Mouse (Mus musculus): Measurements from ENCODE around the gene Gcsam. TPM values are rescaled to one million over a fixed set of nuclear protein-coding genes. Genes with fewer than 3 reads are reported as not detected.

Gcsam gene
- 0.14 TPM in 1 of 2 replicates, not detected in the other for polyA plus RNA-seq (2015; fragmentation: Nextera tagmentation; extraction: Ambion mirVana)

DNA sequence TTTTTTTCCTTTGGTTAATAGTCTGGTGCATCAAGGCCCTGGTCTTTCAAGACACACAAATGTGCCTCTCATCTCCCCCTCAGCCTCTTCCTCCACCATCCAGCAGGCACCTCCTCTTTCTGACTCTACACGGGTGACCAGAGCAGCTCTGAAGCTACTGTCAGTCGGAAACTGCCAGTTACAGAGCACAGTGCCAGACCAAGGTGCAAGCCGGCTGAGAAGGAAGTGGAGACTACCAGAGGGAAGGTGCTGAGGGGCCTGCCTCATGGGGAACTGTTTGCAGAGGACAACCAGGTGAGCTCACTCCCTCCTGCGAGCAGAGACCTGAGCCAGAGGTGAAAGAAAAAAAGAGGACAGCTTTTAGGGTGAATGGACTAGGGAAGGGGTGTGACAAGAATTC is at the start of gene Gcsam:
Gcsam (plus strand) TSS at position 114 of the 400 bp plus-strand sequence.
- no peak within 1 kb of the TSS for H3K4me2 ChIP-seq
- no peaks in the 10 kb centered on the region for H3K4me1 ChIP-seq
- H3K27me3 ChIP-seq (replicated peaks) = no peaks in the 10 kb centered on the region
- H3K27ac ChIP-seq (replicated peaks) = no peak within 1 kb of the TSS
- ATAC-seq (ENCODE audit: extremely low read depth, insufficient number of reproducible peaks, low FRiP score, low TSS enrichment) = no peak
- no peak within 1 kb of the TSS for H3K9ac ChIP-seq
- H3K4me3 ChIP-seq = no peak within 1 kb of the TSS
- no peaks in the 10 kb centered on the region for H3K36me3 ChIP-seq
- whole genome bisulfite sequencing = 52% methylated on average over 4 of the region's 4 CpGs
- no peaks in the 10 kb centered on the region for H3K9me3 ChIP-seq

DNA sequence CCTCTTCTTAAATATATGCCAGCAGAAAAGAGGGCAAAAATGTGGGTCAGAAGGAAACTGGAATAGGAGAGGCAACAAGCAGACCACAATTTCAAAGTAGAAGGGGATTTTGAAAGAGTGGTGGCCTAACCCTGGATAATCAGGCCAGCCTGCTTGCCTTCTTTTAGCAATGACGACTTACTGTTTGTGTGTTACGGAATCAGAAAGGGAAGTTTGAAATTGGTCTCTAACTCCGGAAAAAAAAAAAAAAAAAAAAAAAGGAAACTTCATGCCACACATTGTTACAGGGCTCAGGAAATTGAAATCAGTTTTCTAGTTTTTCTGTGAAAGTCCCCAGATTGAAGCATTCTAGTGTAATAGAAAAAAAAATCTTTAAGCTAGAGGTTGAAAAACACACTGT is 48.4 kb upstream of the Gcsam start:
- Histone ChIP-seq H3K4me3 (no peak overlapping the region), H3K27ac (replicated peaks) (no peak overlapping the region), H3K4me1 (no peaks in the 10 kb centered on the region), H3K9me3 (no peaks in the 10 kb centered on the region), H3K27me3 (replicated peaks) (no peaks in the 10 kb centered on the region), H3K36me3 (no peaks in the 10 kb centered on the region), H3K9ac (no peak overlapping the region), H3K4me2 (no peak overlapping the region)
- WGBS = 61% methylated on average over 3 of the region's 3 CpGs
- no peak for ATAC-seq (ENCODE audit: extremely low read depth, insufficient number of reproducible peaks, low FRiP score, low TSS enrichment)

DNA sequence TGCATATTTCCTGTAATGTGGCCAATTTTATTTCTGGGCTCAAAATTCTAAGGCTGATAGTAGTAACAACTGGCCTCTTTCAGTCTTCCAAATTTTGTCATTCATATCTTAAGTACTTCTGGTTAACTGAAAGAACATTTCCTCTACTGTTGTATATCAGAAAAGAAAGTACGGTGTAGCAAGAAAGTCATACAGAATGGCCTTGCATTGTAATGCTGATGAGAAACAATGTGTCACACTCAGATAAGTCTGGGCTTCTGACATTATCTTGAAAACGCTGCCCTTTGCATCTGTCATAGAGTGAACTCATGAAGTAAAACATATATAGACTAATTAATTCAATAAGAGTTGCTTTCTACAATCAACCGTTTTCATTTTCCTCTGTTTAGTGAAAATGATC is 37.9 kb upstream of the Gcsam start:
- Histone ChIP-seq H3K9me3 (no peaks in the 10 kb centered on the region), H3K4me3 (no peak overlapping the region), H3K4me2 (no peak overlapping the region), H3K9ac (no peak overlapping the region), H3K36me3 (no peaks in the 10 kb centered on the region), H3K4me1 (peaks cover 13% of the 10 kb centered on the region), H3K27ac (replicated peaks) (no peak overlapping the region), H3K27me3 (replicated peaks) (no peaks in the 10 kb centered on the region)
- ATAC-seq (ENCODE audit: extremely low read depth, insufficient number of reproducible peaks, low FRiP score, low TSS enrichment) = no peak
- 44% methylated on average over 3 of the region's 3 CpGs for WGBS

DNA sequence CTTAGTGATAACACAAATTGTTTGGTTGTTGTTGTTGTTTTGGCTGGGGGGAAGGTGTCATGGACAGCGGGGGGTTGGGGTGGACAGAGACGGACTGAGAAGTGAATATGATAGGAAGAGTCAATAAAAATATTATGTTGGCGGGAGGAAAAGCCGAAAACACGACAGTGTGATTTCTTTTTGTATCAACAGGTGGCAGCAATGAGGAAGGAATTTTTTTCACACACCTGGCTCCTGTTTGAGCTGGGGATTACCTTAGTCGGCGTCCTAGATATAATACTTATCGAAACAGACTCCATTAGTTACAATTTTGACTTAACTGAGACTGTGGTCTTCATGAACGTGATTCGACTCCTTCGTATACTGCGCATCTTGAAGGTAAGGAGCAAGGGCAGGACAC is 30.3 kb upstream of the Gcsam start:
- no peak for ATAC-seq (ENCODE audit: extremely low read depth, insufficient number of reproducible peaks, low FRiP score, low TSS enrichment)
- Histone ChIP-seq H3K27ac (replicated peaks) (no peak overlapping the region), H3K4me3 (no peak overlapping the region), H3K4me2 (no peak overlapping the region), H3K9me3 (no peaks in the 10 kb centered on the region), H3K9ac (no peak overlapping the region), H3K27me3 (replicated peaks) (no peaks in the 10 kb centered on the region), H3K4me1 (no peaks in the 10 kb centered on the region), H3K36me3 (no peaks in the 10 kb centered on the region)
- WGBS = 44% methylated on average over 12 of the region's 12 CpGs

DNA sequence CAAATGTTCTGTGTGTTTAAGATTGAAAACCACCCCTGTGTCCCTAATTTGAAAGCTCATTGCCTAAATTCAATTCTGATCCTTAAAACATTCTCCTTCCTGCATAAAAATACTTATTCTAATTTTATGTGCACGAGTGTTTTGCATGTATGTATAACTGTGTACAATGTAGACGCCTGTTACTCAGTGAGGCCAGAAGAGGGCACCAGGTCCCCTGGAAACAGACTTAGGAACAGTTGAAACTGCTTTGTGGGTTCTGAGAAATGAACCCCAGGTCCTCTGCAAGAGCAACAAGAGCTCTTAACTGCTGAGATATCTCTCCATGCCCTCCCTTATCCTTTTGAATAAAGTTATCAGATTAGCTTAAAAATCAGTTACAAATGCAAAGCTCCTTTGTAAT is 27.7 kb upstream of the Gcsam start:
- no peak overlapping the region for H3K27ac ChIP-seq (replicated peaks)
- H3K9me3 ChIP-seq = no peaks in the 10 kb centered on the region
- H3K4me3 ChIP-seq = no peak overlapping the region
- 28% methylated on average over 2 of the region's 2 CpGs for WGBS
- no peak for ATAC-seq (ENCODE audit: extremely low read depth, insufficient number of reproducible peaks, low FRiP score, low TSS enrichment)
- no peaks in the 10 kb centered on the region for H3K36me3 ChIP-seq
- H3K9ac ChIP-seq = no peak overlapping the region
- no peak overlapping the region for H3K4me2 ChIP-seq
- H3K27me3 ChIP-seq (replicated peaks) = no peaks in the 10 kb centered on the region
- no peaks in the 10 kb centered on the region for H3K4me1 ChIP-seq

DNA sequence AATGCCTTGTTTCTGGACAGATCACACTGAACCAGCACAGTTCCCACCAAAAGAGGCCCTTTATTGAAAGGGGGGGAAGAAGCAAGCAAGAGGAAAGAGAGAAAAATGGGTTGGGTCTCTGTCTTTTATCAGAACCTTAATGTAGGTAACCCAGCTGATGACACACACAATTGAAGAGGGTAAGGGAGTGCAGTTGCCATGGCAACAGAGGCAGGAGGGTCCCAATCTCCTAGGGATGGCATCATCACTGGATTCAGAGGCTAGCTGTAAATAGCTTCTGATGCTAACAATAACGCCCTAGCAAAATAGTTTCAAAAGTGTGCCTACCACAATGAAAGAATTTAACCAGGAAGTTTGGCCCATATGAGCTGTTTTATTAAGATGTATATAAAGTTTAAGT is 16.5 kb upstream of the Gcsam start:
- H3K9ac ChIP-seq = no peak overlapping the region
- no peak for ATAC-seq (ENCODE audit: extremely low read depth, insufficient number of reproducible peaks, low FRiP score, low TSS enrichment)
- H3K27me3 ChIP-seq (replicated peaks) = no peaks in the 10 kb centered on the region
- no peaks in the 10 kb centered on the region for H3K36me3 ChIP-seq
- H3K27ac ChIP-seq (replicated peaks) = no peak overlapping the region
- WGBS = 66% methylated on average over 1 of the region's 1 CpGs
- H3K4me2 ChIP-seq = no peak overlapping the region
- H3K4me1 ChIP-seq = no peaks in the 10 kb centered on the region
- H3K4me3 ChIP-seq = no peak overlapping the region
- no peaks in the 10 kb centered on the region for H3K9me3 ChIP-seq

DNA sequence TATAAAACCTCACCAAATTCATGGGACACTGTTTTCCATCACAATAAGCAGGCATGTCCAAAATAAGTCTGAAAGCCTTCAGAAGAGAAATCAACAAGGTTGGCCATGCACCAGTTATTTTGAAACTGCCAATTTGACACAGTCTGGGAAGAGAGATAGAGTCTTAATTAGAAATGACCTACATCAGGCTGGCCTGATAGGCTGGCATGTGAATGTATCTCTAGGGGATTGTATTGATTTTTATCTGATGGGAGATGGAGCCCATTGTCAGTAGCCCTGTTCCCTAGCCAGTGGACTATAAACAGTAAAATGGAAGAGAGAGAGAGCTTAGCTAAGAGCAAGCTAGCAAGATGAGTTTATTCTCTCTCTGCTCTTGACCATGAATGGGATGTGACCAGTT is 14.7 kb upstream of the Gcsam start:
- Histone ChIP-seq H3K9me3 (no peaks in the 10 kb centered on the region), H3K27me3 (replicated peaks) (no peaks in the 10 kb centered on the region), H3K4me1 (no peaks in the 10 kb centered on the region), H3K4me2 (no peak overlapping the region), H3K4me3 (no peak overlapping the region), H3K36me3 (no peaks in the 10 kb centered on the region), H3K9ac (no peak overlapping the region), H3K27ac (replicated peaks) (no peak overlapping the region)
- ATAC-seq (ENCODE audit: extremely low read depth, insufficient number of reproducible peaks, low FRiP score, low TSS enrichment) = no peak

DNA sequence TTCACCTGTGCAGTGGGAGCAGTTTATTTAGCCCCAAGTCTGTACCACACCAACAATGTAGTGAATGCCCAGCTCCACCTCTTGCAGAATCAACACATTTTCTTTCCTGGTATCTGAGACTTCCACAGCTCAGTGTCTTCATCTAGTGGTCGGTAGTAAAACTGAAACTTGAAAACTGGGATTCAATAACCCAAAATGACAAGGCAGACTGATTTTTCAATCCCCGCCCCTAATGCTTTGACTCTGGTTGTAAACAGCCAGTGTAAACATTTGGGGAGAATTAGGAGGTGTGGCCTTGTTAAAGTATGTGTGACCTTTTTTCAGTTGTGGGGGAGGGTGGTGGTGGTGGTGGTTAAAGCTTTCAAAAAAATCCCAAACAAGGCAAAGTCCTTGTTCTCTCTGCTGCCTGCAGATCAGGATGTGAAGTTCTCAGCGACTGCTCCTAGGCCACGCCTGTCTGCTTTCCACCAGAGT is 1.7 kb upstream of the Gcsam start:
- no peak overlapping the region for H3K4me2 ChIP-seq
- 40% methylated on average over 4 of the region's 4 CpGs for WGBS
- H3K9me3 ChIP-seq = no peaks in the 10 kb centered on the region
- no peak overlapping the region for H3K4me3 ChIP-seq
- ATAC-seq (ENCODE audit: extremely low read depth, insufficient number of reproducible peaks, low FRiP score, low TSS enrichment) = no peak
- H3K36me3 ChIP-seq = no peaks in the 10 kb centered on the region
- no peak overlapping the region for H3K27ac ChIP-seq (replicated peaks)
- H3K9ac ChIP-seq = no peak overlapping the region
- no peaks in the 10 kb centered on the region for H3K27me3 ChIP-seq (replicated peaks)
- H3K4me1 ChIP-seq = no peaks in the 10 kb centered on the region

DNA sequence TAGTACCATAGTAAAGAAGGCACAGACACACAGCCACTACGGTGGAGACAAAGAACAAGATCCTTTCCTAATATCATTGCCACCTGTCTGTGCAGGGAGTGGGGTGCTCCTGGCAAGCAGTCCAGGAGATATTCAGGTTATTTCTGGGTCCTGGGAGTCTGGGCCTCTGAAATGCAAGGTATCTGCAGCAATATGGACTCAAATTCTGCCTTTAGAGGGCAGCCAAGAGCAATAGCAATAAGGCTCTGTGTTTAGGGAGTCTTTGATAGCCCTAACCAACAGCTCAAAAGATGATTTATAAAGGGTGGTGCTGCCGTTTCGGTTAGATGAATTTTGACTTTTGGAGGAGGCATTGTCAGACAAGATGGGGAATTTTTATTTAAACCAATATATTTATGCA is 880 bp upstream of the Gcsam start:
- H3K27me3 ChIP-seq (replicated peaks) = no peaks in the 10 kb centered on the region
- no peaks in the 10 kb centered on the region for H3K9me3 ChIP-seq
- 69% methylated on average over 3 of the region's 3 CpGs for WGBS
- H3K36me3 ChIP-seq = no peaks in the 10 kb centered on the region
- no peak overlapping the region for H3K4me2 ChIP-seq
- no peak overlapping the region for H3K4me3 ChIP-seq
- no peak overlapping the region for H3K27ac ChIP-seq (replicated peaks)
- no peak overlapping the region for H3K9ac ChIP-seq
- ATAC-seq (ENCODE audit: extremely low read depth, insufficient number of reproducible peaks, low FRiP score, low TSS enrichment) = no peak
- H3K4me1 ChIP-seq = no peaks in the 10 kb centered on the region

DNA sequence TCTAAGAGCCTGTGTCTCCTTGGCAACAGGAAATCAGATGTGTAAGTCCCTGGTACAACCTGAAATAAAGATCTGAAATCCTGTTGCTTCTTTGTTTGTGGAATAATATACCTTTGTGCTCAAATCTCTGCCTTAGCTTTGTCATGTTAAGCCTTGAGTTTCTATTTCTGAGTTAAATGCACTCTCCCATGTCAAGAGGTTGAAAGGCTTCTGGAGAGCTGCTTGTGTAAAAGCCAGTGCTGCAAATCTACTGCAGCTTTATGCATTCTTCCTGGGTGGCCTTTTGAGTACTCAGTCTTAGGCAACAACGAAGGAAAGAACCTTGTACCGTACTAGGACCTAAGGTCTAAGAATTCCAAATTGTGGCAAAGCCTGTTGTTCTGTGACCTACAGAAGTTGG is 3.1 kb downstream of the Gcsam start:
- Histone ChIP-seq H3K4me3 (no peak overlapping the region), H3K4me2 (no peak overlapping the region), H3K27ac (replicated peaks) (no peak overlapping the region), H3K36me3 (no peaks in the 10 kb centered on the region), H3K9ac (no peak overlapping the region), H3K4me1 (no peaks in the 10 kb centered on the region), H3K27me3 (replicated peaks) (no peaks in the 10 kb centered on the region), H3K9me3 (no peaks in the 10 kb centered on the region)
- no peak for ATAC-seq (ENCODE audit: extremely low read depth, insufficient number of reproducible peaks, low FRiP score, low TSS enrichment)
- WGBS = 61% methylated on average over 2 of the region's 2 CpGs

DNA sequence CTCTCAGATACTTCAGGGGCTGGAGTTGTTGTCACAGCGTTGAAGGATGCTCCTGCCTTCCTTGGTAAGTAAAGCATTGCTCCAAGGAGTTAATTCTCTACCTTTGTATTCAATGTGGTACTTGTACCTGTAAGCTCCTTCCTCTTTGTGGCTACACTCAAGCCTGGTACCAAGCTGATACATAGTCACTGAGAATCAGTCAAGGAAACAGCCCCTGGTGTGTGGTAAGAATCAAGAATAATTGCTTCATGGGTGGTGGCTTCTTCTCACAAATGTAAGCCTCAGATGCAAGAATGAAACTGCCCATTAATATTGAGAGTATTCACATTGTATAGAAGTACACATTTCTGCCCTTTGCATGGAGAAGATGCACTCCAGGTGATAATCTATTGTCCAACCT is 5.8 kb downstream of the Gcsam start:
- Histone ChIP-seq H3K27me3 (replicated peaks) (no peaks in the 10 kb centered on the region), H3K36me3 (no peaks in the 10 kb centered on the region), H3K9ac (no peak overlapping the region), H3K4me2 (no peak overlapping the region), H3K9me3 (no peaks in the 10 kb centered on the region), H3K27ac (replicated peaks) (no peak overlapping the region), H3K4me1 (peaks cover 12% of the 10 kb centered on the region), H3K4me3 (no peak overlapping the region)
- no peak for ATAC-seq (ENCODE audit: extremely low read depth, insufficient number of reproducible peaks, low FRiP score, low TSS enrichment)
- 83% methylated on average over 1 of the region's 1 CpGs for WGBS

DNA sequence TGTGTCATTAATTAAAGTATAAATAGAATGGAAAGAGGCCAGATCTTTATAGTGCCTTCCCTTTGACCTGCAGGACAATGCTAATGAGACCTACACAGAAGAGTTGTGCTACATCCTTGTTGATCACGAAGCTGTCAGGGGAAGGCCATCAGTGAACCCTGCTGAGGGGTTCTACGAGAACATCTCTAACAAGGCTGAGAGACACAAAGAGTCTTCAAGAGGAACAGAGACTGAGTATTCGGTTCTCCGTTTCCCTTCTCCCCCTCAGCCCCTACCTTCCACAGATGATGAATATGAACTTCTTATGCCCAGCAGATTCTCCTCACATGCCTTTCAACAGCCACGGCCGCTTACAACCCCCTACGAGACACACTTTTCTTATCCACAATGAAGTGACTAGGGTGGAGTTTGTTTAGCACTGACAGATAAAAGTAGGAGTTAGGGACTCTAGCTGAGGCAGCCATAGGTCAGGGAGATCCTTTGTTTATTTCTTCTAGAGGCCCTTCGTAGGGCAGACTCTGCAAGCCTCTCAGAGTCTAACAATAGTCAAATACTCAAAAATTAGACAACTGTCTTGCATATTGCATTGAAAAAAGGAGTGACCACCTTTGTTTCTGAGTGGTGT is 9.7 kb downstream of the Gcsam start:
- Histone ChIP-seq H3K9me3 (no peaks in the 10 kb centered on the region), H3K36me3 (no peaks in the 10 kb centered on the region), H3K27me3 (replicated peaks) (no peaks in the 10 kb centered on the region), H3K27ac (replicated peaks) (no peak overlapping the region), H3K4me3 (no peak overlapping the region), H3K4me2 (no peak overlapping the region), H3K4me1 (peaks cover 12% of the 10 kb centered on the region), H3K9ac (no peak overlapping the region)
- WGBS = 39% methylated on average over 8 of the region's 8 CpGs
- no peak for ATAC-seq (ENCODE audit: extremely low read depth, insufficient number of reproducible peaks, low FRiP score, low TSS enrichment)

Data from heart, embryonic 13.5 days (tissue).